Mouse (Mus musculus) lung, postnatal 10 days (tissue): Measurements from ENCODE around the gene Scn5a.
A peak's percentile ranks its signal among the peaks of the same experiment; 100 is the strongest.

Experiments used
- DNase-seq: peaks from one replicate; pipeline ENCODE4 v3.0.0; 2021

Scn5a gene

GRCm38 (mm10) chr9:119455967-119456366, 122.8 kb downstream of the Scn5a start:
- no peak for DNase-seq

- DNase-seq = no peak
Observed at GRCm38 (mm10) chr9:119445737-119446136, 133.1 kb downstream of the Scn5a start.

- DNase-seq = peak; percentile 99
Observed at GRCm38 (mm10) chr9:119444738-119445429, 133.9 kb downstream of the Scn5a start, which contains the start of gene Exog. Exog (plus strand) TSS chr9:119444943.

- DNase-seq = no peak
Observed at GRCm38 (mm10) chr9:119438498-119439000, 140.3 kb downstream of the Scn5a start.

GRCm38 (mm10) chr9:119438065-119438464, 140.8 kb downstream of the Scn5a start:
- DNase-seq = no peak

GRCm38 (mm10) chr9:119435855-119436254, 143.0 kb downstream of the Scn5a start:
- DNase-seq = no peak
